Mouse (Mus musculus) forebrain, postnatal 0 days (tissue): ENCODE data around the gene Cd4. TPM values are rescaled to one million over a fixed set of nuclear protein-coding genes. Genes with fewer than 3 reads are reported as not detected.
A peak's percentile ranks its signal among the peaks of the same experiment; 100 is the strongest.
"Not testable (repeated sequence)": the region's sequence is repeated elsewhere in the genome, so short reads cannot be mapped to it uniquely, and the experiment has no call there.

ENCODE experiments used
- ATAC-seq: fragments of 200-750 bp; cut with Nextera tagmentation; 2 replicates; pipeline ENCODE4 v1.8.0; 2017; ENCODE audit warnings: mild to moderate bottlenecking, moderate library complexity
- DNase-seq: peaks from one replicate; pipeline ENCODE4 v3.0.0-alpha.2; 2015
- H3K27ac ChIP-seq: fragments of 300-500 bp; sonication (generic); 2 replicates; pipeline ENCODE4 v1.5.1; 2014; ENCODE audit warnings: low read depth, mild to moderate bottlenecking, antibody characterized with exemption, low read length, moderate library complexity, mixed read lengths
- H3K27me3 ChIP-seq: fragments of 300-500 bp; sonication (generic); 2 replicates; pipeline ENCODE4 v1.6.1; 2014; ENCODE audit warnings: mild to moderate bottlenecking, low read length, mixed read lengths; ENCODE audit not compliant: insufficient read depth
- H3K36me3 ChIP-seq: fragments of 300-500 bp; sonication (generic); 2 replicates; pipeline ENCODE4 v1.6.1; 2014; ENCODE audit warnings: mild to moderate bottlenecking, moderate library complexity; ENCODE audit not compliant: insufficient read depth
- H3K4me1 ChIP-seq: fragments of 300-500 bp; sonication (generic); 2 replicates; pipeline ENCODE4 v1.6.1; 2014; ENCODE audit warnings: antibody characterized with exemption; ENCODE audit not compliant: insufficient read depth
- H3K4me2 ChIP-seq: fragments of 300-500 bp; sonication (generic); 2 replicates; pipeline ENCODE4 v1.6.1; 2014; ENCODE audit warnings: low read depth, mild to moderate bottlenecking, moderate library complexity
- H3K4me3 ChIP-seq: fragments of 300-500 bp; sonication (generic); 2 replicates; pipeline ENCODE4 v1.5.1; 2014; ENCODE audit warnings: low read depth, low read length, mixed read lengths
- H3K9ac ChIP-seq: fragments of 300-500 bp; sonication (generic); 2 replicates; pipeline ENCODE4 v1.6.1; 2014; ENCODE audit warnings: mild to moderate bottlenecking
- H3K9me3 ChIP-seq: fragments of 300-500 bp; sonication (generic); 2 replicates; pipeline ENCODE4 v1.6.1; 2016; ENCODE audit warnings: low read length
- CTCF ChIP-seq: sonication (generic); IDR thresholded peaks from 2 replicates; pipeline ENCODE4 v1.5.1; 2016; ENCODE audit warnings: antibody characterized with exemption, control low read depth, low read depth
- WGBS: fragments of 180-500 bp; shearing (Covaris S2); extraction: QIAGEN DNeasy Blood & Tissue Kit; methylation state at CpG from one replicate; pipeline ENCODE4 v1.1.7; 2014; 5-methylcytosine and 5-hydroxymethylcytosine counted together
- polyA plus RNA-seq: library from polyadenylated mRNA; unstranded; fragments of >200 nt; fragmentation: Nextera tagmentation; extraction: Ambion mirVana; gene quantifications from 2 replicates; pipeline ENCODE4 v1.2.1, GENCODE M21; 2015
- total RNA-seq: library from RNA; depleted of rRNA; stranded (reverse); fragments of >200 nt; gene quantifications from 2 replicates; pipeline ENCODE4 v1.2.3, GENCODE M21; 2014

Gene Cd4
- total and polyA plus RNA-seq, 2 experiments from 2014 or later = 0.25 to 0.57 TPM

GRCm38 (mm10) chr6:124831649-124832048, 56.4 kb downstream of the Cd4 start:
- no peak overlapping the region for H3K4me3 ChIP-seq
- H3K4me2 ChIP-seq = no peak overlapping the region
- H3K36me3 ChIP-seq = no peaks in the 10 kb centered on the region; the same call in 1 of the 2 replicates
- TF ChIP-seq CTCF = no peak
- no peak overlapping the region for H3K9ac ChIP-seq
- no peak for ATAC-seq
- no peaks in the 10 kb centered on the region for H3K27me3 ChIP-seq
- no peak for DNase-seq
- H3K9me3 ChIP-seq = no peaks in the 10 kb centered on the region
- H3K27ac ChIP-seq = no peak overlapping the region
- WGBS = 91% methylated on average over 8 of the region's 8 CpGs
- H3K4me1 ChIP-seq = 0 out of 2 replicates have a peak, but pooled peaks cover 4% of the 10 kb centered on the region

DNA sequence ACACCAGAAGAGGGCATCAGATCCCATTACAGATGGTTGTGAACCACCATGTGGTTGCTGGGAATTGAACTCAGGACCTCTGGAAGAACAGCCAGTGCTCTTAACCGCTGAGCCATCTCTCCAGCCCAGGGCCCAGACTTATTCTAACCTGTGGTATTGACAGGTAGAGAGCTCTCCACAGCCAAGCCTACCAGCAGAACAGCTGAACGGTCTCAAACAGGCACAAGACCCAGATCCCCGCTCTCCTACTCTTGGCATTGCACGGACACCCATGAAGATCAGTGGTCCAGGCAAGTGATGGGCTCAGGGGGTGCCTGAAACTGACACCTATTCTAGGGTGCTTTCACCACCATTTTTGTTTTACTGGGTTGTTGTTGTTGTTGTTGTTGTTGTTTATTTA, 56.8 kb downstream of the Cd4 start:
- not testable (repeated sequence) for DNase-seq, H3K27ac ChIP-seq, H3K36me3 ChIP-seq, H3K9me3 ChIP-seq, H3K4me2 ChIP-seq, ATAC-seq, H3K4me3 ChIP-seq, H3K9ac ChIP-seq, H3K4me1 ChIP-seq, H3K27me3 ChIP-seq
- WGBS = 88% methylated on average over 4 of the region's 4 CpGs

DNA sequence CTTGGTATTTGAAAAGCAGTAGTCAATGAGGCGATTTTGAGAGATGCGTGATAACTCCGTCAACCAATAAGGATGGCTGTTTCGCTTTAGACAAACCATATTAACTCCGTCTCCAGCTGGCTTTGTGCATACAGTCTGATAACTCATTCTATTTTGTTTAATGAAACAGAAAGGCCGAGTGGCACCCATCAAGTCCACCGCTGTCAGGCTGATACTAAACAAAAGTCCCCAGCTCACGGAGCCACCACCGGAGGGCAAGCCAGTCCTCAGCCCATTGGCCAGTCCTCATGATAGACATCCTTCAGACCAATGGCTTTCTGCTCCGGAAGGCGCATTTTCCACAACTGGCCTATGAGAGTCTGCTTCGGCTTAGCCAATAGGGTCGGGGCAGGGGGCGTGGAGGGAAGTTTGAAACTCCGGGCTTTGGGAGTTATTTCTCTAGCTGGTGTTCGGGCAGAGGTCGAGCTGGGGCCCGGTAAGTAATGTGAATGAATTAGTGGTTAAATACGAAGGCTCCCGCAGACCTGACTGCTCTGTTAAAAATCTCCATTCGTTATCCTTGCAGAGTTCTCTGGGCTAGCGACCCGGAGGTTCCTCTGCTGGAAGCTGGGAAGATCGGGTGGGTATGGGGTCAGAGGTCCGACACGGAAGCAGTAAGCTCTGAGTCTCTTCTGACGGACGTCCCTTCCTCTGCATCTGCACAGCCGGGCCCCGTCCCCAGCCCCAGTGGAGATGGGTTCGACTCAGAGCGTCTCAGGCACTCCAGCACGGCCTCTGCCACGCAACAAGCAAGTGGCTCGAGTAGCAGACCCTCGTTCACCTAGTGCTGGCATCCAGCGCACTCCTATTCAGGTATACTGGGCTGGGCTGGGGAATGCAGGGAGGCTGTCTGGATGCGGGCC, 58.0 kb downstream of the Cd4 start:
- Histone ChIP-seq H3K36me3 (peaks cover 14% of the 10 kb centered on the region), H3K27me3 (no peaks in the 10 kb centered on the region), H3K9me3 (no peaks in the 10 kb centered on the region), H3K4me3 (peak overlapping the region; percentile 55), H3K9ac (peak overlapping the region; percentile 37), H3K4me1 (0 out of 2 replicates have a peak, but pooled peaks cover 4% of the 10 kb centered on the region), H3K27ac (peak overlapping the region; percentile 74), H3K4me2 (peak overlapping the region; percentile 59)
- TF ChIP-seq CTCF = peak; percentile 19
- WGBS = under 1% methylated on average over 38 of the region's 38 CpGs
- ATAC-seq (peak; percentile 81), DNase-seq (peak; percentile 96)

- DNase-seq = peak; percentile 100
- Histone ChIP-seq H3K36me3 (peaks cover 23% of the 10 kb centered on the region), H3K9me3 (no peaks in the 10 kb centered on the region), H3K27ac (peak within 1 kb of the TSS; percentile 76), H3K9ac (peak within 1 kb of the TSS; percentile 59), H3K4me1 (0 out of 2 replicates have a peak, but pooled peaks cover 4% of the 10 kb centered on the region), H3K4me3 (peak within 1 kb of the TSS; percentile 55), H3K27me3 (no peaks in the 10 kb centered on the region), H3K4me2 (peak within 1 kb of the TSS; percentile 83)
- ATAC-seq = peak; percentile 93
- peak; percentile 52 for TF ChIP-seq CTCF
- under 1% methylated on average over 54 of the region's 55 CpGs for WGBS
Measured at GRCm38 (mm10) chr6:124828868-124829798, 58.9 kb downstream of the Cd4 start, which contains the start of the genes Usp5 and Cdca3. Gene Usp5, minus strand, starts transcription at chr6:124829484. Gene Cdca3, plus strand, starts transcription at chr6:124829547.

- no peak for TF ChIP-seq CTCF
- H3K9me3 ChIP-seq = no peaks in the 10 kb centered on the region
- H3K4me1 ChIP-seq = 0 out of 2 replicates have a peak, but pooled peaks cover 4% of the 10 kb centered on the region
- peaks cover 33% of the 10 kb centered on the region for H3K36me3 ChIP-seq
- peak; percentile 16 for DNase-seq
- no peaks in the 10 kb centered on the region for H3K27me3 ChIP-seq
- H3K27ac ChIP-seq = peak overlapping the region; percentile 57
- peak overlapping the region; percentile 83 for H3K4me2 ChIP-seq
- H3K4me3 ChIP-seq = peak overlapping the region; percentile 55
- peak overlapping the region; percentile 59 for H3K9ac ChIP-seq
- WGBS = 18% methylated on average over 10 of the region's 10 CpGs
- no peak for ATAC-seq
Measured at GRCm38 (mm10) chr6:124828101-124828592, 59.9 kb downstream of the Cd4 start.

DNA sequence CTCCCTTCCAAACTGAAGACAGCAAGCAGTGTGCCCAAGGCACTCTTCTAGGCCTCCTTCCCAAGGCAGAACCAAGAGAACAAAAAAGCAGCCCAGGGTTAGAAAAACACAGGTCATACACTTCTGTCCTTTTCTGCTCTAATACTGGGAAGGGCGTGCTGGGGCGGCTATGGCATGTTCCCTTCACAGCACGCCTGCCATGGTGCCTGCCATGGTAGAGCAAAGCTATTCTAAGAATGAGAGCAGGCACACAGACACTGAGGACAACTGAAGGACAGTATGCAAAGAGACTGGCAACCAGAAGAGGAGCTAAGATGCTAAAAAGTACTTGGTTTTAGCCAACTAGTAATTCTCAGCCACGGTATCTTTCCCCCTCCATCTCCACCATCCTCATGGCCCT, 66.0 kb downstream of the Cd4 start:
- ATAC-seq (no peak), DNase-seq (no peak)
- TF ChIP-seq CTCF = no peak
- Histone ChIP-seq H3K9me3 (no peaks in the 10 kb centered on the region), H3K27ac (no peak overlapping the region), H3K4me1 (no peaks in the 10 kb centered on the region), H3K9ac (no peak overlapping the region), H3K4me2 (no peak overlapping the region), H3K36me3 (peaks cover 92% of the 10 kb centered on the region), H3K27me3 (no peaks in the 10 kb centered on the region), H3K4me3 (no peak overlapping the region)
- over 99% methylated on average over 4 of the region's 4 CpGs for WGBS
